Mouse (Mus musculus) skeletal muscle tissue, adult 2 months (tissue): Measurements from ENCODE around the gene Gm9958.

Experiments used
- DNase-seq: peaks from one replicate; pipeline ENCODE4 v3.0.0-alpha.2; 2012; ENCODE audit warnings: low read depth, low spot score

The Gm9958 gene

DNA sequence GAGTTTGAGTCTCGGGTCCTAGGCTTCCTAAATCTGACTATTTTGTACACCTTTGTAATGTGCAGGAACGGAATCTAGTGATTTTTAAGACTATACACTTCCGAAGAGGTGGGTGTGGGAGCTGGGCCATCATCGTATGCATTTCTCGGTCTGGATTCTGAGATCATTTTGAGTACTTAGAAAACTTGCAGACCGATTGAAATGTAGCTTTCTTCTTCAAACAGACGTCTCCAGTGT, at the start of gene Gm9958:
TSS of gene Gm9958 (plus strand) at position 138 of the 237 bp plus-strand sequence.
- no peak for DNase-seq

DNA sequence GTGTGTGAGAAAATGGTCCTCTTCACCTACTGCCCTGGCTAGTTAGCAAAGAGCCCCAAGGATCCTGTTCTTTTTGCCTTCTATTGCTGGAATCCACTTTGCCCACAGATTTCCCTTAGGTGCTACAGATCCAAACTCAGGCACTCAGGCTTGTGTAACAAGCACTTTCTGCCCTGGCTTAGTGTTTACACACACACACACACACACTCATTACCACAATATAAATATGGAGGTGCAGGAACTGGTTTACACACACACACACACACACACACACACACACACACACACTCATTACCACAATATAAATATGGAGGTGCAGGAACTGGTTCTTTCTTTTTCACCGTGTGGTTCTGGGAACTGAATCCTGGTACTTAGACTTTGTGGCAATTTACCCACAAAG, 35.9 kb upstream of the Gm9958 start:
- no peak for DNase-seq

DNA sequence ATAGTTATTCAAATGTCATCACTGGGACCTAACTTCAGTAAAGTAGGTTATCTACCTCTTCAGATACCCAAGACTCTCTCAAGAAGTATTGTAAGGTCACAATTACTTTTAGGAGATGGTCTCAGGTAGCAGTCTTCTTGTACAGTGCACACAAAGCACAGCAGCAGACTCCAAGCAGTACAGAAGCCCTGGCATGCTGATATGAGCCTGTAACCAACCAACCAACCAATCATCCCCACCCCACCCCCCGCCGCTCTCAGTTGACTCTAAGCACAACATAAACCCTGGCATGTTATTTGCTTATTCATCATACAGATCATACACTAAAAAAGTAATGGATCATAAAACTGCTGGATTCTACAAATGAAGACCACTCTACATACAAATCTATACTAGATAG, 34.5 kb upstream of the Gm9958 start:
- DNase-seq = no peak

DNA sequence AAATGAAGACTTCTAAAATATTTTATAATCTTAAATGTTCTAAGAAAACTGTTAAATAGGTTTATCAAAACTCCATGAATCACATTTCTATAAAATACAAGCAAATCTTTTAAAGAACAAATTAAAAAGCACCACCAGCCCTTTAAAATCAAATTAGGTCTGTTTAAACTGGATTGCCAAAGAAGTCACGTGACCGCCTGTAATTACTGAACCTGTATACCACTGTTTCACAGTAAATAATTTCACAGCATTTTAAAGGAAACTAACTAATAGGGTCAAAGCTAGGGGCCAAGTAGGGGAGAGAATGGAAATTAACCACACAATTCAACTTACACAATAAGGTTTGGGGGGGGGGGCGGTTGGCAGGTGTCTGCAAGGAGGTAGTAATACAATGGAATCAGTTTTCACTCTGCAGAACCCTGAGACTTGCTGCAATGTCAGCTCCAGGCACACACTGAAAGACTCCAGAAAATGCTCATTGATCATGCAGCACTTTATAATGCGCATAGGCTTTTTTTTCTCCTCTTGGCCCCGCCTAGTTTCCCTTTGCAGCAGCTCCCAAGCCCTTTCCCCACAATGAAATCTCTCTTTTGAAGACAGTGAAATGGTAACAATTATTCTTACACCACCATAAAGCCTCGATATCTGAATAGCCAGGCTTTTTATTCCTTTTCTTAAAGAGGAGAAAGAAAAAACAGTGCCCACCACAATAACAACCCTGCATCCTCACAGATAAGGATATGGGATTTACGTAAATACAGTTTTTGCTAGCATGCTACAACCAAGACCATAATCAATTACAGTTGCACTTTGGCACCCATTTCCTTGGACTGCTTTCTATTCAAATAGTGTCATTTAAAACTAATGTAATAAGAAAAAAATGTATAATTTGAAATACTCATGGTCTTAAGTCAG, 28.6 kb upstream of the Gm9958 start:
- DNase-seq = no peak

DNA sequence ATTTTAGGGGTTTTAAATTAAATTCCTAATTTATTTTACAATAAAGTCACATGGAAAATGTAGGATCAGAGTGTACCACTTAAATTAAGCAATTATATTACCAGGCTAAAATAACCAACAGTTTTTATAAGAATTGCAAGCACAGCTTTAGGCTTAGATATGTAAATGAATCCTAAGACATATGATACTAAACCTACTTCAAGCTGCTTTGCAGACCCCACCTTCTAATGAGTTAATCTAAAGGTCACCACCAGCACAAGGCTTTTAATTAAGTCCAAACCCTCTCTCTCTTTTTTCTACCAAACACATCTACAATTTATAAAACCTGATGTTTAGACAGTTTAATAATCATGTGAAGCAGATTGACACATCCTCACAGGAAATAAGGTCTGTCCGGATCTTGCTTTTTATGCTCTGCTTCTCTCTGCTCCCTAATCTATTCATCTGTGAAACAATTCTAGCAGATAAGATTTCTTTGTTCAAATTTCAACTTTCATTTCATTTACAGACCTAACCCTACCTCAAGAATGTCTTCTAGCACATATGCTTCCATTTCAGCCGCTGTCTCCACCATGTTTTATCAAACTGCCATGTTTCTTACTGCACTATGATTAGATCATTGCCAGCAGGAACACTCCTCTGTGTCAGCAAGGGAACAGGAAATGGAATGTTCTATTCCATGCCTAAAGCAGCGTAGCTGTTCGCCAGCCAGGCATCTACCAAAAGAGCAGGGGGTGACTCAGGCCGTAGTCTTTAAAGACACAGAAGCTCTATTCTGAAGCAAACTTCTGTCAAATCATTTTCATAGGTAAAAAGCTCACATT, 27.7 kb upstream of the Gm9958 start:
- peak; percentile 69 for DNase-seq

DNA sequence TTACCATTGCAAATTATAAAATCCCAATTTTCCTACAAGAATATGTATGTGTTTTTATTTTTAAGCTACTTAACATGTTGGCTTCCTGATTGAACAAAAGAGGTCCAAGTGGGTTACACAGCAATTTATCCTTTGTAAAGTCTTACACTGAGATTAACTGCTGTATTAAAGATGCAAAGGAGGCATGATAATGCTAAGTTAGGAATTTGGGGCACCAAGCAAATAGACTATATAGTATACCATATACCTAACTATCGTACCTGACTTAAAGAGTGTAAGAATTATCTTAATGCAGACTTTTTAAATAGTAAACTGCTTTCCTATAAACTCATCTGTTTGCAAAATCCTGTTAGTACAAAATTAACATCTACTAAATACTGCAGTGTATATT, 27.1 kb upstream of the Gm9958 start:
- DNase-seq = no peak

DNA sequence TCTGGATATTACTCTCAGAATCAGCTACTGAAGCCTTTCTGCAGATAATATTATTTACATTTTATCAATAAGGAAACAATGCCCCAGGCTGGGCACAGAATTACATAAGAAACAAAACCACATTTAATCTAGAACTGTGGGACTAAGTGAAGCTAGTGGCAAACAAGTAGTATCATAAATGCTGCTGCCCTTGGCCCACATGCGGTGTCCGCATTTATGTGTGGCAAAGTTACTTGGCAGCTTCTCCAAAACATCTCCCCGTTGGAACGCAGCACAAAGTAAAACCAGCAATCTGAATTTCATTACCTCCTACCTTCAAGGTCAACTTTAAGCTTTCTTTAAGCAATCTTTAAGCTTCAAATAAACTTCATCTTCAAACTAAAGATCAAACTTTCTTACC, 26.2 kb upstream of the Gm9958 start:
- DNase-seq = peak; percentile 21

DNA sequence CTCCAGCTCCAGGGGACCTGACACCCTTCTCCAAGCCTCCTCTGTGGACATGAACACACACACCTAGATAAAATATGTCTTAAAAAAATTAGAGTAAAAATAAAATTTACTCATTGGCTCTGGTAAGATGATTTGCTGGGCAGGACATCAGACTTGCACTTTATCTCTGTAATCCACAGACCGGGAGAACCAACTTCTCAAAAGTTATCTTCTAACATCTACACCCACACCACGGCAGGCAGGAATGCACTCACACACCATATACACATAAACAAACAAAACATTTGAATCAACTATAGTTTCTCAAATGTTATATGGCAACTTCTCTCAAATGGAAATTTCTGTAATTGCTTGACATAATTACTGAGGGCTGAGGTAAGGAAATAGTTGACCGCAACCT, 20.1 kb upstream of the Gm9958 start:
- DNase-seq = no peak

DNA sequence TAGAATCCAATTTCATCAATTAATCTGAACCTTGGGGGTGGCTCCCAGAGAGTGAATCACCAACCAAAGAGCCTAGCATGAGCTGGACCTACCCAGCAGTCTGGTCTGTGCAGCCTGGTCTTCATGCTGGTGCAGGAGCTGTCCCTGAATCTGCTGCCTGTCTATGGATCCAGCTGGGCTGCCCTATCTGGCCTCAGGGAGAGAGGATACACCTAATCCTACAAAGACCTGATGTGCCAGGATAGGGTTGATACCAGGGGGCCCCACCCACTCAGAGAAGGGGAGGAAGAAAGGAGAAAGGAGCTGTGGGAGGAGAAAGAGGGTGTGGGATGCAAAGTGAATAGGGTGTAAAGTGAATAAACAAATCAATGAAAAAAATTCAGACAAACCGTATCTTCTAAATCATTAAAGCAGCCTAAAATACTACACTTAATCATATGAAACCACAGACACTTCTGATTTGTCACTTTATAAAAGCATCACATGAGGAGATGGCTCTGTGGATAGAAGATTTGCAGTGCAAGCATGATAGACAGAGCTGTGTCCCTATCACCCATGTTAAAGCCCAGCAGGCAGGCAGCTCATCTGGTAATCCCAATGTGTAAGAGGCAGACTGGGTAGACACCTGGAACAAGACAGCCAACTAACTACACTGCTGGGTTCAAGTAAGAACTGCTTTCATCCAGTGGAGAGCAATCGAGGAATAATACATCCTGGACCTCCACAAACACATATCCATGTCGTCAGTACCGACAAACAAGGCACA, 13.3 kb upstream of the Gm9958 start:
- DNase-seq = no peak

DNA sequence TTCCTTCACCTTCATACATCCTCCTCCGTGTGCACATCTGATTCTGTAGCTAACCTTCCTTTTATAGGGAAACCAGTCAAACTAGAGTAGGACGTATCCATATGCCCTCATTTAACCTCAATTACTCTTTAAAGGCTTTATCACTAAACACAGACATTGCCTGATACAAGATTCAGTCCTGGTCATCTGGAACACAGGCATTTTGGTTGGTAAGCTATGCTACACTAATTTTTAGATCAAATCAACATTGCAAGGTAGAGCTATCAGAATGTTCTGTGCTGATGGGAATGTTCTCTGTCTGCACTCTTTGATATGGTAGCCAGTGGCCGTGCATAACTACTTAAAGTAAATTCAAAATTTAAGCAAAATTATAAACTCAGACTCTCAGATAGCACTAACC, 11.2 kb upstream of the Gm9958 start:
- no peak for DNase-seq

DNA sequence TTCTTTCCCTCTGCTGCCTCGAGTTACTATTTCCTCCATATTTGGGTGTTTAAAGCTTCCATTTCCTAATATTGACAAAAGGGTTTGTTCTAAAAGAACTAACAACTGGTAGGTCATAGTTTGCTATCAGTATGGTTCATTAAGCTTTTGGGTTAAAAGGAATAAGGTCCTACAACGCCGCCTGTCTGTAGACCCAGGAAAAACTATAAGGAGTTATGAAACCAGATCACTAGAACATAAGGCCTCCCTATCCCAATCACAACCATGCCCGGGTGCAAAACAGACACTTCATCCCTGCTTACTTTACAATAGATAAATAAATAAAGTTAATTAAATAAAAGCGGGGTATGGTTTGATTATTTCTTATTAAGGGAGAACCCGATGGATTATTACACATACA, 2.5 kb upstream of the Gm9958 start:
- DNase-seq = peak; percentile 54

DNA sequence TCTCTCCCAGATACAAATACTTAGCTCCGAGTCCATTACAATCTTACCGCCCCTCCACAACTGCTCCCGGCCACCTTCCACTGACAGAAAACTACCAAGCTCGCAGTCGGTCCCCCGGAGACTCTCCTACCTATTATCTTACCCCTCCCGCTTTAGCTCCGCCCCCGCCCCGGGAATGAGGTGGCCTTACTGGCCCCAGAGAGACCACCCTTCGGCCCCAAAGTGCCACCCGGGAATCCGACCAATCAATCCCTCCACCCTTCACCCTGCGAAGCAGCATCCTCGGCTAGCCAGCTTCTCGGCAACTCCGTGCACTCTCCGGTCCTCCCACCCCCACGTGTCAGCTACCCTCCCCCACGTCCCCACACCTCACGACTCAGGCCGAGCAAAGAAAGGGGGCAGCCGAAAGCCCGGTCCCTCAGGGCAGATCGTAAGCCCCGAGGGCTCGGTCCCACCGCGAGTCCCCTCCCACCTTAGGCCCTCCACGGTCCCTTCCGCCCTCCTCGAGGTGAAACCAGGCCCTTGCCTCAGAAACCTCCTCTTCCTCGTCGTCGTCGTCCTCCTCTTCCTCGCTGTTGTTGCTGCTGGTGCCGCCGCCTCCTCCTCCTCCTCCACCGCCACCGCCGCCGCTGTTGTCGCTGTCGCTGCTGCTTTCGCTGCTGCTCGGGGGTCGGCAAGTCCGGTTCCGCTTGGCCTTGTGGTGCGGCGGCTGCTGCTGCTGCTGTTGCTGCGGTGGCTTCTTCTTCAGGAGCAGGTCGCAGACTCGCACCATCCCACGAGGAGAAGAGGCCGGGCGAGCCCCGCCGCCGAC, 1.7 kb upstream of the Gm9958 start:
- peak; percentile 12 for DNase-seq

DNA sequence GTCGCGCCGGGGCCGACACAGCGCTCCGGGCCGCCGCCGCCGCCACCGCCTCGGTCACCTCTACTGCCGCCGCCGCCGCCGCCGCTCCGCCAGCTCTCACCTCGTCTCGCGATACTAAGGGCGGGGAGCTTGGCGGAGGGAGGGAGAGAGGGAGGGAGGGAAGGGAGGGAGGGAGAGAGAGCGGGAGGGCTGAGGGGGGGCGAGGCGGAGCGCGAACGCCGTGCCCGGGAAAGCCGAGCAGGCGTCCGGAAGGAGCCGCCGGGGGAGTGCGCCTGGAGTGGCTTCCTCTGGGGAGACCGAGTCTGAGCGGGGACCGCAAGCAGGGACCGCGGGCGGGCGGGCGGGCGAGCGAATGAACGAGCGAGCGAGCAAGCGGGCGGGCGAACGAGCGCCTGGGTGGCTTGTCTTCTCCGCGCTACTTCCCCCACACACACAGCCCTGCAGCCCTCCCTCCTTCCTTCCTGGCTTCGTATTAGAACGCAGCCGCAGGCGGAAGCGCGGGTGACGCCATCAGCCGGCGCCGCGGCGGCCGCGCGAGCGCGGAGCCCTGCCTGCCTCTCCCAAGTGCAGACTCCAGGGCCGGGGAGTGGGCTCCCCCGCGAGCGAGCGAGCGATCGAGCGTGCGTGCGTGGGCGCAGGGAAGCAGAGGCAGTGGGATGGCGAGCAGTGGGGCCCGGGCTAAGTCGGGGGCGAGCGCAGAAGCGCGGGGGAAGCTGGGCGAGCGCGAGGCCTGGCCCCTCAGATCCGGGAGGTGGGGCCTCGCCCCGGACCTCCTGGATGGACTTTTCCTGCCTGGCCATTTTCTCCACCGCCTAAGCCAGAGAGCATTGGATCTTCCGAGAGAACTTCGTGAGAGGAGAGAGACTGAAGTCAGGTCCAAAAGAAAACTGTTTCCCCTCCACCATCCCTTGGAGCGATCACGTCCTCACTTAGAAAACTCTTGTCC, 610 bp upstream of the Gm9958 start, which contains the start of gene Ankrd17:
TSS of gene Ankrd17 (minus strand) at position 457 of the 946 bp plus-strand sequence.
- peak; percentile 92 for DNase-seq

DNA sequence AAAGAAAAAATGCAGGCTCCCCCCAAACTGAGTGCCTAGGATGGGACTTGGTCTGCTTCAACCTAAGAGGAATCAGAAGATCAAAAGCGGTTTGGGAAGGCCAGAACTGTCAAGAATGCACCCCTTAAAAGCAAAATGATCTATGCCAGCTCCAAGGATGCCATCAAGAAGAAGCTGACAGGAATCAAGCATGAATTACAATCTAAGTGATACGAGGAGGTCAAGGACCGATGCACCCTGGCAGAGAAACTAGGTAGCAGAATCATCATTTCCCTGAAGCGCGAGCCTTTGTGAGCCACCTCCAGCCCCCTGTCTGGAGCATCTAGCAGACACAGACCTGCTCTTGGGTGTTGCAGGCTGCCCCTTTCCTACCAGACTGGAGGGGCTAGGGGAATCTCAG, 3.4 kb downstream of the Gm9958 start:
- DNase-seq = no peak

DNA sequence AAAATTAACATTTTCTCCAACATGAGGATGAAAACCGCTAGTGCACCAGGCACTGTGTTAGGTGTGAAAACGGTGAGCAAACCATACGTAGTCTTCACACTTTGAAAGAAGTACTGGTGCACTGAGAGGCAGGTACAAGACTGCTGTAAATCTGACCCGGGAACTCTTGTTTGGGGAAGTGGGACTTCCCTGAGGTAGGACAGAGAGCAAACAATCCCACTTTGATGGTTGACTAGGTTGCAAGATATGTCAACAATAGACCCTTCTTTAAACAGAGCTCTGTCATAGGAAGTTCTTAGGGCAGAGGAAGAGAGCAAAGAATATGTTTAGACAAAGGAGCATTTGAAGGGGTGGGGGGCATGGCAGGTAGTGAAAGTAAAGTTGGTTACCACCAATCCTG, 6.7 kb downstream of the Gm9958 start:
- DNase-seq = no peak

DNA sequence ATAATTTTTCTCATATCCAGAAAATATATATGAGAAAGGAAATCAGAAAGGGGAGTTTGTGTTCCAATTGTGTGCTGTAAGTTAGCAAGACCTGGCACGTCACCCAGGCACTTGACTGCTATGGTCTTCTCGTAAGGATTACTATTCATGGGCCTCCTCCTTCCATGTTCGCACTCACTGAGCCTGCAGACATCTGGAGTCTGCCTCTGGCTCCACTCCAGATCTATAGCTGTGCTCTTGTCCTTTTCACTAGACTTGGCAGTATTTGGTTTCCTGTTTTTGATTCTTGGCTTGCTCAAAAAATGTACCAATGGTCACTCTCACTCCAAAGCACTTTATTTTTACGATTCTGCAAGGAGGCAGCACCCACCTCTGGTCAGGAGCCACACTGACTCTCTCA, 14.5 kb downstream of the Gm9958 start:
- no peak for DNase-seq

DNA sequence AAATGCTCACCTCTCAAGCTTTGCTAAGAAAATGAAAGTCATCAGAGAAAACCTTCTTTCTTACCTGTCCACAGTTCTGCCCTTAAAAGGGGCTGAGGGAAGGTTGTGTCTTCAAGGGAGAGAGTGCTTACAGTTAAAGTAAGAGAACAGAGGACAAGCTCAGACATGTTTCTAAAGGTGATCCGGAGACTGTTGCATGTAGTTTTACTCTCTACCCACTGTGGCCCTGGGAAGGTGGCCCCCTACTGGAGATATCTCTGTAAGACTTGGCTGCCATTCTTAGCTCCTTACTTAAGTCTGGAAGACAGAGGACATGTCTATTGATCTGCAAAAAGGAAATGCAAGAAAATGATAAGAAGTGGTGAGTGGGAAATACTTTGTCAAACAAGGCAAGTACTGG, 16.1 kb downstream of the Gm9958 start:
- peak; percentile 9 for DNase-seq

DNA sequence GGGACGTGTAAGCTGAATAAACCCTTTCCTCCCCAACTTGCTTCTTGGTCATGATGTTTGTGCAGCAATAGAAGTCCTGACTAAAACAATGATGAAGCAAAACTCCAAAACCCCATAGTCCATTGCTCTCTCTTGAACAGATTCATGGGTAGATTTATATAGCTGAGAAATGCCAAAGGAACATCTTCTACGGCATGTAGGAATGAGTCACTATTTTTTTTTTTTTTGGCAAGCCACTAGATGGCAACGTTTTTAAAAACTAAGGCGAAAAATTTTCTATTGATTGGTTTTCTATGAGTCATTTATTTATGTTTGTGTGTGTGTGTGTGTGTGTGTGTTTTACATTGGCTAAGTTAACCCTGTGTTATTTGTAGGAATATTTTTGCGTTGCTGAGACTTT, 26.8 kb downstream of the Gm9958 start:
- DNase-seq = no peak

DNA sequence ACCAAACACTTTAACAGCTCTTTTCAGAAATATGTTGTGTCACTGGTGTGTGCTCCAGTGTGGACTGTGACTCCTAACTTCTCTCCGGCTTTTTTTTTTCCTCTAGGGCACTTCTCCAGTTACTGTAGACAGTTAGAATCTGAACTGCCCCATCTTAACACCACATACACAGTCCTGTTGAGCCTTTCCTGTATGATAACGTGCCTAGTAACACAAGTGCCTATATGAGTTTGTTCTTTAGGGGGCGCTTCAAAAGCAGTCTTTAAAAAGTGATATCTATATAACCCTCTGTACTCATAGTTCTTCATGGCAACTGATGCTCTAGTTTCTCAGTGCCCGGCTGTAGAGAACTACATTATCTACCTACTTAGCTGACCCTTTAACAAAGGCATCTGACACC, 27.3 kb downstream of the Gm9958 start:
- no peak for DNase-seq

DNA sequence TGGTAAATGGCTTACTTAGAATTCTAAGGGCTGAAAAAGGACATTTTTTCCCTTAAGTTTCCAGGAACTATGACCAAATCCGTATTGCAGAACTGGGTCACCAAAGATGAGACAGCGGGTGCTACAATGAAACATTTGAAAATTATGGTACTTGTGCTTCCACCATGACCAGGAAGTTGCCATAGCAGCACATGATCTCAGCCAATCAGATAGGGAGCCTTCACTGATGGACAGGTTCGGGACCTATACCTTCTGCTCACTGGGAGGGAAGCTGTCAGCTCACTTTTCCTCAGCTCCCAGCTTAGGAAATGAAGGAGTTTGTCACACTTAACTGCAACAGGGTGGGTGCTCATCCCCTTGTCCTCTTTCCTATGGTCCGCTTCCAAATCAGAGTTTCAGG, 29.8 kb downstream of the Gm9958 start:
- DNase-seq = no peak
